Mouse (Mus musculus): ENCODE data around the gene 1700037C18Rik. TPM values are rescaled to one million over a fixed set of nuclear protein-coding genes. Genes with fewer than 3 reads are reported as not detected.

The 1700037C18Rik gene
- polyA plus RNA-seq (2016; fragmentation: Nextera tagmentation; extraction: Ambion mirVana) = 6.8 TPM in 2 replicates

GRCm38 (mm10) chr16:3908537-3909111, at the start of gene 1700037C18Rik, which contains the start of gene Cluap1:
TSS of gene 1700037C18Rik (minus strand) at chr16:3908689.
TSS of gene Cluap1 (plus strand) at chr16:3908801.
- Histone ChIP-seq H3K27me3 (replicated peaks; ENCODE audit: low read depth, poor library complexity, severe bottlenecking) (no peaks in the 10 kb centered on the region), H3K4me3 (peak within 1 kb of the TSS; percentile 75), H3K27ac (replicated peaks) (peak within 1 kb of the TSS; percentile 86), H3K9me3 (no peaks in the 10 kb centered on the region), H3K36me3 (replicated peaks) (peaks cover 52% of the 10 kb centered on the region), H3K4me1 (peaks cover 13% of the 10 kb centered on the region)
- under 1% methylated on average over 33 of the region's 33 CpGs for WGBS
- peak; percentile 91 for DNase-seq (ENCODE audit: low spot score)

- Histone ChIP-seq H3K27me3 (replicated peaks; ENCODE audit: low read depth, poor library complexity, severe bottlenecking) (no peaks in the 10 kb centered on the region), H3K4me3 (no peak overlapping the region), H3K9me3 (no peaks in the 10 kb centered on the region), H3K27ac (replicated peaks) (no peak overlapping the region), H3K36me3 (replicated peaks) (no peaks in the 10 kb centered on the region), H3K4me1 (peaks cover 4% of the 10 kb centered on the region; the same call in 1 of the 2 replicates)
- DNase-seq (ENCODE audit: low spot score) = no peak
- WGBS = 86% methylated on average over 6 of the region's 6 CpGs
These were observed 47.9 kb upstream of the 1700037C18Rik start for GRCm38 (mm10) chr16:3956369-3956768.

DNA sequence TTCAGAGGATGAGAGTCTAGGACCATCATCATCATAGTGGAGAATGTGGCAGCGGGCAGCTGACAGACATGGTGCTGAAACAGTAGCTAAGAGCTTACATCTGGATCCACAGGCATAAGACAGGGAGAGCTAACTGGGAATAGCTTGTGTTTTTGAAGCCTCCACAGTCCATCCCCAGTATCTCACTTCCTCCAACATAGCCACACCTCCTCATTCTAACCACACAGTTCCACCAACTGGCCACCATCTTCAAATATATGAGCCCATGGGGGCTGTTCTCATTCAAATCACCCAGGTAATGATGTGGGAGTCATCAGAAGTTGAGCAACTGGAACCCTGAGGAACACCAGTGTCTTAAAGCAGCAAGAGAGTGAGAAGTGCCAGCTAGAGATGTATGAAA, 42.7 kb upstream of the 1700037C18Rik start:
- H3K36me3 ChIP-seq (replicated peaks) = no peaks in the 10 kb centered on the region
- no peak for DNase-seq (ENCODE audit: low spot score)

GRCm38 (mm10) chr16:3934701-3935100, 26.2 kb upstream of the 1700037C18Rik start:
- Histone ChIP-seq H3K9me3 (no peaks in the 10 kb centered on the region), H3K4me3 (no peak overlapping the region), H3K27ac (replicated peaks) (no peak overlapping the region), H3K4me1 (no peaks in the 10 kb centered on the region), H3K36me3 (replicated peaks) (peaks cover 81% of the 10 kb centered on the region), H3K27me3 (replicated peaks; ENCODE audit: low read depth, poor library complexity, severe bottlenecking) (no peaks in the 10 kb centered on the region)
- WGBS = 91% methylated on average over 4 of the region's 4 CpGs
- DNase-seq (ENCODE audit: low spot score) = no peak

More for the DNA sequence above, 42.7 kb upstream of the 1700037C18Rik start:
- 86% methylated on average over 1 of the region's 1 CpGs for WGBS
- H3K27me3 ChIP-seq (replicated peaks; ENCODE audit: low read depth, poor library complexity, severe bottlenecking) = no peaks in the 10 kb centered on the region
- H3K4me3 ChIP-seq = no peak overlapping the region
- peaks cover 4% of the 10 kb centered on the region; the same call in 1 of the 2 replicates for H3K4me1 ChIP-seq
- no peaks in the 10 kb centered on the region for H3K9me3 ChIP-seq
- H3K27ac ChIP-seq (replicated peaks) = no peak overlapping the region

GRCm38 (mm10) chr16:3934091-3934490, 25.6 kb upstream of the 1700037C18Rik start:
- Histone ChIP-seq H3K36me3 (replicated peaks) (peaks cover 84% of the 10 kb centered on the region), H3K4me3 (no peak overlapping the region), H3K9me3 (no peaks in the 10 kb centered on the region), H3K27me3 (replicated peaks; ENCODE audit: low read depth, poor library complexity, severe bottlenecking) (no peaks in the 10 kb centered on the region), H3K27ac (replicated peaks) (no peak overlapping the region), H3K4me1 (no peaks in the 10 kb centered on the region)
- 96% methylated on average over 1 of the region's 1 CpGs for WGBS
- DNase-seq (ENCODE audit: low spot score) = no peak

DNA sequence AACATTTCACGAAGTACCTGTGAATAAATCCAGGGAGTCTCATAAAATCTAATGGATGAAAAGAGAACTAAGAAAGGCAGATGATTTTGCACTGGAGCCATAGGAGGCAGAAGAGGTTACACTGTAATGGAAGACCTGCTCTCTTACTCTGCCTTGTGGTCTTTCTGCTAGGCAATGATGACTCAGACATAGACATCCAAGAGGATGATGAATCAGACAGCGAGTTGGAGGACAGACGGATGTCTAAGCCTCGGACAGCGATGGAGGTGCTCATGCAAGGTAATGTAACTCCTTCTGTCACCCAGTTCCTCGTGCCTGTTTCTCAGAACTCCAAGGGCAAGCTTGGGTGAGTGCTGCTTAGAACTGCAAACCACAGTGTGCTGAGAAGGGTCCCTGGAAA, 25.0 kb upstream of the 1700037C18Rik start:
- H3K4me3 ChIP-seq = no peak overlapping the region
- no peak overlapping the region for H3K27ac ChIP-seq (replicated peaks)
- peaks cover 82% of the 10 kb centered on the region for H3K36me3 ChIP-seq (replicated peaks)
- no peaks in the 10 kb centered on the region for H3K9me3 ChIP-seq
- no peak for DNase-seq (ENCODE audit: low spot score)
- H3K4me1 ChIP-seq = no peaks in the 10 kb centered on the region
- H3K27me3 ChIP-seq (replicated peaks; ENCODE audit: low read depth, poor library complexity, severe bottlenecking) = no peaks in the 10 kb centered on the region
- 89% methylated on average over 6 of the region's 6 CpGs for WGBS

- Histone ChIP-seq H3K27me3 (replicated peaks; ENCODE audit: low read depth, poor library complexity, severe bottlenecking) (no peaks in the 10 kb centered on the region), H3K4me1 (no peaks in the 10 kb centered on the region), H3K4me3 (no peak overlapping the region), H3K9me3 (no peaks in the 10 kb centered on the region), H3K36me3 (replicated peaks) (peaks cover 75% of the 10 kb centered on the region), H3K27ac (replicated peaks) (no peak overlapping the region)
- WGBS = 81% methylated on average over 7 of the region's 7 CpGs
- no peak for DNase-seq (ENCODE audit: low spot score)
These were observed 20.7 kb upstream of the 1700037C18Rik start for GRCm38 (mm10) chr16:3929151-3929550.

DNA sequence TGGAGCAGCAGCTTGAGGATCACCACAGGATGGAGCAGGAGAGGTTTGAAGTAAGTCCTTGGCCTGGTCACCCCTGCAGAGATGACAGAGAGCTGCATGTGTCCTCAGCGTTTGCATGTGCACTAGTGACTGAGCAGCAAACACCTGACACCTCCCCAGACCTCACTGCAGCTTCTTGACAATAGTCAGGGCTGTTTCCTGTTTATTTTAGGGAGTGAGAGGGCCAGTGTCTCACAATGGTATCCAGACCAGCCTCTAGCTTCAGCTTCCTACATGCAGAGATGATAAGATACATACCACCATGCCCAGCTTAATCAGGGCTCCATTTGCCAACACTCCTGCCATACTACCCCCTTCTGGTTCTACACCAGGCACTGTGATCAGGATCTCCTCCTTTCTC, 20.1 kb upstream of the 1700037C18Rik start:
- 83% methylated on average over 1 of the region's 1 CpGs for WGBS
- H3K27me3 ChIP-seq (replicated peaks; ENCODE audit: low read depth, poor library complexity, severe bottlenecking) = no peaks in the 10 kb centered on the region
- H3K4me3 ChIP-seq = no peak overlapping the region
- H3K27ac ChIP-seq (replicated peaks) = no peak overlapping the region
- 0 out of 2 replicates have a peak, but pooled peaks cover 1% of the 10 kb centered on the region for H3K4me1 ChIP-seq
- no peak for DNase-seq (ENCODE audit: low spot score)
- H3K9me3 ChIP-seq = no peaks in the 10 kb centered on the region
- H3K36me3 ChIP-seq (replicated peaks) = peaks cover 75% of the 10 kb centered on the region

DNA sequence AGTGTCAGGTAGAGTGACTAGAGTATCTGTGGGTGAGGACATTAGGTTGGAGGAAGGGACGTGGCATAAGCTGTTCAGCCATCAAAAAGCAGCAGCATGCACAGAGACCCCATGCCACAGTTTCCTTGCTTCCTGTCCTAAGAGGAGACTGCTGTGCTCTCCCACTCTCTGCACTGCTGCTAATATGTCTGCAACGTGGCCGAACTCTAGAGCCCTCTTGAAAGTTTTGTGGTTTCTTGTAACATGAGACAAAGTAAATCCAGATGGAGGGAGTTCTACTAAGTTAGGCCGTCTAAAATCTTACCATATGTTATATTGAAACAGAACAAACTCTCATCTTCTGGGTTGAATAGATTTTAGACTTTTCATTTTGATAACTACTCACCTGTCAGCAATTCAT, 15.5 kb upstream of the 1700037C18Rik start:
- Histone ChIP-seq H3K27ac (replicated peaks) (peak overlapping the region; percentile 73), H3K4me1 (0 out of 2 replicates have a peak, but pooled peaks cover 5% of the 10 kb centered on the region), H3K4me3 (no peak overlapping the region), H3K9me3 (no peaks in the 10 kb centered on the region), H3K36me3 (replicated peaks) (peaks cover 79% of the 10 kb centered on the region), H3K27me3 (replicated peaks; ENCODE audit: low read depth, poor library complexity, severe bottlenecking) (no peaks in the 10 kb centered on the region)
- 45% methylated on average over 4 of the region's 4 CpGs for WGBS
- DNase-seq (ENCODE audit: low spot score) = peak; percentile 42

- Histone ChIP-seq H3K36me3 (replicated peaks) (peaks cover 77% of the 10 kb centered on the region), H3K4me3 (no peak overlapping the region), H3K4me1 (0 out of 2 replicates have a peak, but pooled peaks cover 5% of the 10 kb centered on the region), H3K9me3 (no peaks in the 10 kb centered on the region), H3K27ac (replicated peaks) (peak overlapping the region; percentile 73), H3K27me3 (replicated peaks; ENCODE audit: low read depth, poor library complexity, severe bottlenecking) (no peaks in the 10 kb centered on the region)
- no peak for DNase-seq (ENCODE audit: low spot score)
- WGBS = 87% methylated on average over 3 of the region's 3 CpGs
These were observed 15.0 kb upstream of the 1700037C18Rik start for GRCm38 (mm10) chr16:3923515-3923914.

GRCm38 (mm10) chr16:3920756-3921155, 12.3 kb upstream of the 1700037C18Rik start:
- Histone ChIP-seq H3K27ac (replicated peaks) (no peak overlapping the region), H3K27me3 (replicated peaks; ENCODE audit: low read depth, poor library complexity, severe bottlenecking) (no peaks in the 10 kb centered on the region), H3K4me3 (no peak overlapping the region), H3K36me3 (replicated peaks) (peaks cover 73% of the 10 kb centered on the region), H3K9me3 (no peaks in the 10 kb centered on the region), H3K4me1 (0 out of 2 replicates have a peak, but pooled peaks cover 5% of the 10 kb centered on the region)
- 96% methylated on average over 2 of the region's 2 CpGs for WGBS
- DNase-seq (ENCODE audit: low spot score) = no peak

- peaks cover 13% of the 10 kb centered on the region for H3K4me1 ChIP-seq
- peak overlapping the region; percentile 86 for H3K27ac ChIP-seq (replicated peaks)
- no peak for DNase-seq (ENCODE audit: low spot score)
- no peaks in the 10 kb centered on the region for H3K27me3 ChIP-seq (replicated peaks; ENCODE audit: low read depth, poor library complexity, severe bottlenecking)
- peak overlapping the region; percentile 75 for H3K4me3 ChIP-seq
- H3K36me3 ChIP-seq (replicated peaks) = peaks cover 52% of the 10 kb centered on the region
- H3K9me3 ChIP-seq = no peaks in the 10 kb centered on the region
- WGBS = 12% methylated on average over 20 of the region's 20 CpGs
These were observed 629 bp upstream of the 1700037C18Rik start for GRCm38 (mm10) chr16:3909118-3909517.

DNA sequence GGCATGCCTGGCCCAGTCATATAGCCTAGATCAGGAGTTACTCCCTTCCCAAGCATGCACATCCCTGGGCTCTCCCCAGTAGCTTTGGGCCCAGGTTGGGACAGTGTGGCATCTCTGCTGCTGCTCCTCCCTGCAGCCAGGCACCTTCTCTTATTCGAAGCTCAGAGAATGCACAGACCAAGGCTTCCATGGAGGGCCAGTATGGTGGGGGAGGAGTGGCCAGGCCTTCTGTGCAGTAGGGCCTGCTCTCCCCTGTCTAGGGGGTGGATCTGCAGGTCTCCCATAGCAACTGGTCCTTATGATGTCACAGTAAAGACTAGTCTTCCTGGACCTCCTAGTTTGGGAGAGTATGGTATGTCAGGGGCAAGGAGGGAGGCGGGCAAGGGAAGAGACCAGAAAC, 1.0 kb downstream of the 1700037C18Rik start:
- no peaks in the 10 kb centered on the region for H3K9me3 ChIP-seq
- H3K4me3 ChIP-seq = no peak overlapping the region
- no peaks in the 10 kb centered on the region for H3K27me3 ChIP-seq (replicated peaks; ENCODE audit: low read depth, poor library complexity, severe bottlenecking)
- H3K4me1 ChIP-seq = peaks cover 13% of the 10 kb centered on the region
- no peak overlapping the region for H3K27ac ChIP-seq (replicated peaks)
- H3K36me3 ChIP-seq (replicated peaks) = peaks cover 51% of the 10 kb centered on the region
- no peak for DNase-seq (ENCODE audit: low spot score)
- 77% methylated on average over 2 of the region's 2 CpGs for WGBS

All from embryonic facial prominence, embryonic 10.5 days (tissue).